Mouse (Mus musculus): ENCODE data around the gene Lamb3.

DNA sequence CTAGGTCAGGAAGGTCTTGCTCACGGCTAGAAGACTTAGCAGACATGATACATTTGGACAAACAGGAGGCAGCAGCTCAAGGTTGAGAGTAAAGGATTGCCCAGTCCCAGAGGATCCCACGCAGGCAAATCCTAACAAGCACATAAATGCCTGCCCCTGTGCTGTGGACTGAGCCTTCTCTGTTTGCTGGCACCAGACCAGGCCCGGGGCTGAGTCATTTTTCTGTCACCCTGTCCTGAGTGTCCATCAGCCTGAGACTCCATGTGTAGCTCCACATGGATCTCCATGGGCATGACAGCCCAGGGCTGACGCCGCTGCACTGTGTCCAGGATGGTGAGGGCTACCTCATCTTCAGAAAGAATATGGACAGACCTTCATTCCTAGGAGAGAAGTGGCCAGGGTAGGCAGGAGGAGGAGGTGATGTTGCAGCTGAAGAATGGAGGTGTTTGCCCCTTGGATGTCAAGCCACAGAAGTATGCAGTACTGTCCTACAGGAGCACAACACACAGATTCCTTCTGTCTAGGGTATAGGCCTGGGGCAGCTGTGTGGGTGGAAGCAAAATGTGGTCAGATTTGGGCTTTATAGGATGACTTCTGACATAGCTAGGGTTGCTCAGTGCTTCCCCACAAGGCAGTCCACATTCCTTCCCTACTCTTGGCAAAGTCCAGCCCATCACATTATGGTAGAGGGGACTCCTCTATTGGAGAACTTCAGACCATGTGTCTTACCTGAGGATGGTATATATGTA is 134.9 kb downstream of the Lamb3 start:
- TF ChIP-seq GATA1 (IDR thresholded peaks at IDR 0.05; ENCODE audit: low read length): no peak
- no peak for TF ChIP-seq TAL1 (IDR thresholded peaks at IDR 0.05; ENCODE audit: low read length)

All from erythroblast, embryonic 14.5 days (primary cell).